Mouse (Mus musculus): Measurements from ENCODE around the gene Fyb. TPM values are rescaled to one million over a fixed set of nuclear protein-coding genes. Genes with fewer than 3 reads are reported as not detected.
A peak's percentile ranks its signal among the peaks of the same experiment; 100 is the strongest.

Gene Fyb
- 4.0 and 16.1 TPM in 2 replicates for polyA plus RNA-seq (2015; fragmentation: Nextera tagmentation; extraction: Ambion mirVana)

DNA sequence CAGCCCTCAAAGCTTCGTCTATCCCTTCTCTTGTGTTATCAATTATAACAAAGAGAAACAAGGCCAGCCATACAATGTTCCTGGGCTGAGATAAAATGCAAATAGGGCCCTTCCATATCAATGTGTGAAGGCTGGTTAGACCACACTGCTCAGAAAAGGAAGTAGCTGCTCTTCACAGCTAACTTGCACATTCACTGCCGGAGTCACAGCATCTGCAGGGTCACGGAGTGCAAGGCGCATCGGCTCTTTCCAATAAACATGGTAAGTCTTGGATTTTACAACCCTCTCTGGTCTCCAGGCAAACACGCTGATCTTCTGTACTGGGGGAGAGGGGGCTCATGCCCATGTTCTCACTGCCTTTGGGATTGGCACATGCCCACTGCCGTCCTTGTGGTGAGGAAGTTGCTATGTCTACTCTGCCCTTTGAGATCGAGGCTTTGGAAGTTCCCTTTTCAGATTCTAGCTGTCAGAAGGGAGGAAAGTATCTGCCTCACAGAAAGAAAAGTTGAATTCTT, at the start of gene Fyb:
TSS of gene Fyb (plus strand) at position 201 of the 515 bp plus-strand sequence.
- Histone ChIP-seq H3K4me2 (no peak within 1 kb of the TSS), H3K27me3 (replicated peaks) (no peaks in the 10 kb centered on the region), H3K9ac (replicated peaks) (no peak within 1 kb of the TSS), H3K27ac (replicated peaks) (no peak within 1 kb of the TSS), H3K36me3 (no peaks in the 10 kb centered on the region), H3K9me3 (replicated peaks) (no peaks in the 10 kb centered on the region), H3K4me1 (no peaks in the 10 kb centered on the region), H3K4me3 (replicated peaks) (no peak within 1 kb of the TSS)
- 86% methylated on average over 8 of the region's 8 CpGs for WGBS
- ATAC-seq (ENCODE audit: low FRiP score): no peak

- WGBS: 85% methylated on average over 3 of the region's 3 CpGs
- Histone ChIP-seq H3K9me3 (replicated peaks) (no peaks in the 10 kb centered on the region), H3K4me3 (replicated peaks) (no peak overlapping the region), H3K4me1 (no peaks in the 10 kb centered on the region), H3K9ac (replicated peaks) (no peak overlapping the region), H3K4me2 (no peak overlapping the region), H3K27me3 (replicated peaks) (no peaks in the 10 kb centered on the region), H3K27ac (replicated peaks) (no peak overlapping the region), H3K36me3 (no peaks in the 10 kb centered on the region)
- no peak for ATAC-seq (ENCODE audit: low FRiP score)
These were observed 39.1 kb upstream of the Fyb start for GRCm38 (mm10) chr15:6483561-6483960.

DNA sequence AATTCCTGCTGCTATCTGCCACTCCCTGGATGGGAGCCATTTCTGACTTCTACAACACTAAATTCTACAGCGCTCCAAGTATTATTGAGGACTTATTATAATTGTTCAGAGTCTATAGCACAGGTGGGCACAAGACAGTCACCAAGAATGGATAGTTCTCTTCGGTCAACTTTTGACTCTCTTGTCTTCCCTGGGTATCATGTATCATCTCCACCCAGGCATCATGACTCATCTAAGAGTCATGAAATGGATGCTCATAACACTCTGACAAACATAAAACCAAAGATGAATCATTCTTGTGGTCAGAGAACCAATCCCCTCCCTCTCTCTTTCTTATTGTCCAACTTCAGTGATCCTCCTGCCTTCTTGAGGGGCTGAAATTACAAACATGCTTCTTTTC, 30.3 kb upstream of the Fyb start:
- no peaks in the 10 kb centered on the region for H3K4me1 ChIP-seq
- ATAC-seq (ENCODE audit: low FRiP score): no peak
- 95% methylated on average over 2 of the region's 2 CpGs for WGBS

DNA sequence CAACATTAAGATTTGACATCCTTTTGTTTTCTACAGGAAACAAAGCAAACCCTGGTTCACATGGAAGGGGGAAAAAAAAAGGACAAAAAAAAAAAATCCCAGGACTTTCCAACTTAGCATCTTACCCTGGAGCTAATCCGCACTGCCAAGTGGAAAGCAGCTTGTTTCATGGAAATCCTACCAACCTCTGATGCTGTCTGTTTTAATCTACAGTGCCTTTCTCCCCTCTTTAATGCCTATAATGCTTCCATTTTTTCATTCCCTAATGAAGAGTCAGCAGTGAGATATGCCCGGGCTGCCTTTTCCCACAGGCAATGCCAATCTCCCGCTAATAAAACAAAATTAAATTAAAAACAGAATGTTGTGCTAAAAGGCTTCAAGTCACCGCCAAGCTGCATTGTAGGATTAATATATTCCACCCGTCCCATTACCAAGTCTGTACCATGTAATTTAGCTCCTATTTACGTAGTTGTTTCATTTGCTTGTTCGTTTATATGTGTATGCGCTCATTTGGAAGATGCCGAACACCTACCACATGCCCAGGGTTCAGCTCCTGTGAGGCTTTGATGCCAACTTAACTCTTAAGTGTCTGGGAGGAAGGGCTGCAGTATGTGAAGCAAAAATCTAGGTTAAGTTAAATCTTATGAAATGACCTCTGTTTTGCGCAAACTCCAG, 24.1 kb upstream of the Fyb start:
- peak overlapping the region; percentile 32 for H3K4me2 ChIP-seq
- H3K9me3 ChIP-seq (replicated peaks): no peaks in the 10 kb centered on the region
- ATAC-seq (ENCODE audit: low FRiP score): peak; percentile 69
- H3K27me3 ChIP-seq (replicated peaks): no peaks in the 10 kb centered on the region
- no peaks in the 10 kb centered on the region for H3K4me1 ChIP-seq
- no peaks in the 10 kb centered on the region for H3K36me3 ChIP-seq
- H3K9ac ChIP-seq (replicated peaks): no peak overlapping the region
- 60% methylated on average over 10 of the region's 10 CpGs for WGBS
- H3K4me3 ChIP-seq (replicated peaks): no peak overlapping the region
- no peak overlapping the region for H3K27ac ChIP-seq (replicated peaks)

More for the DNA sequence above, 30.3 kb upstream of the Fyb start:
- Histone ChIP-seq H3K9me3 (replicated peaks) (no peaks in the 10 kb centered on the region), H3K4me3 (replicated peaks) (no peak overlapping the region), H3K36me3 (no peaks in the 10 kb centered on the region), H3K27me3 (replicated peaks) (no peaks in the 10 kb centered on the region), H3K9ac (replicated peaks) (no peak overlapping the region), H3K27ac (replicated peaks) (no peak overlapping the region), H3K4me2 (no peak overlapping the region)

GRCm38 (mm10) chr15:6500787-6501186, 21.9 kb upstream of the Fyb start:
- H3K27ac ChIP-seq (replicated peaks): no peak overlapping the region
- 76% methylated on average over 1 of the region's 1 CpGs for WGBS
- no peak overlapping the region for H3K9ac ChIP-seq (replicated peaks)
- no peaks in the 10 kb centered on the region for H3K4me1 ChIP-seq
- H3K9me3 ChIP-seq (replicated peaks): no peaks in the 10 kb centered on the region
- H3K36me3 ChIP-seq: no peaks in the 10 kb centered on the region
- no peak overlapping the region for H3K4me3 ChIP-seq (replicated peaks)
- no peaks in the 10 kb centered on the region for H3K27me3 ChIP-seq (replicated peaks)
- no peak for ATAC-seq (ENCODE audit: low FRiP score)
- H3K4me2 ChIP-seq: no peak overlapping the region

GRCm38 (mm10) chr15:6517525-6517924, 5.1 kb upstream of the Fyb start:
- Histone ChIP-seq H3K4me1 (no peaks in the 10 kb centered on the region), H3K27ac (replicated peaks) (no peak overlapping the region), H3K9me3 (replicated peaks) (no peaks in the 10 kb centered on the region), H3K4me3 (replicated peaks) (no peak overlapping the region), H3K36me3 (no peaks in the 10 kb centered on the region), H3K27me3 (replicated peaks) (no peaks in the 10 kb centered on the region), H3K9ac (replicated peaks) (no peak overlapping the region), H3K4me2 (no peak overlapping the region)
- 94% methylated on average over 1 of the region's 1 CpGs for WGBS
- no peak for ATAC-seq (ENCODE audit: low FRiP score)

GRCm38 (mm10) chr15:6519417-6520255, 3.0 kb upstream of the Fyb start:
- Histone ChIP-seq H3K4me1 (no peaks in the 10 kb centered on the region), H3K9ac (replicated peaks) (no peak overlapping the region), H3K27me3 (replicated peaks) (no peaks in the 10 kb centered on the region), H3K36me3 (no peaks in the 10 kb centered on the region), H3K4me3 (replicated peaks) (no peak overlapping the region), H3K4me2 (no peak overlapping the region), H3K9me3 (replicated peaks) (no peaks in the 10 kb centered on the region), H3K27ac (replicated peaks) (no peak overlapping the region)
- WGBS: 93% methylated on average over 19 of the region's 19 CpGs
- ATAC-seq (ENCODE audit: low FRiP score): no peak

- ATAC-seq (ENCODE audit: low FRiP score): no peak
These were observed 2.0 kb upstream of the Fyb start for GRCm38 (mm10) chr15:6520505-6521155.

GRCm38 (mm10) chr15:6524801-6525200, 2.1 kb downstream of the Fyb start:
- ATAC-seq (ENCODE audit: low FRiP score): no peak

More at GRCm38 (mm10) chr15:6520505-6521155, 2.0 kb upstream of the Fyb start:
- Histone ChIP-seq H3K27ac (replicated peaks) (no peak overlapping the region), H3K9ac (replicated peaks) (no peak overlapping the region), H3K4me3 (replicated peaks) (no peak overlapping the region), H3K4me2 (no peak overlapping the region), H3K27me3 (replicated peaks) (no peaks in the 10 kb centered on the region), H3K4me1 (no peaks in the 10 kb centered on the region), H3K9me3 (replicated peaks) (no peaks in the 10 kb centered on the region), H3K36me3 (no peaks in the 10 kb centered on the region)
- 89% methylated on average over 10 of the region's 10 CpGs for WGBS

GRCm38 (mm10) chr15:6525386-6525785, 2.7 kb downstream of the Fyb start:
- Histone ChIP-seq H3K4me1 (no peaks in the 10 kb centered on the region), H3K9ac (replicated peaks) (no peak overlapping the region), H3K27ac (replicated peaks) (no peak overlapping the region), H3K27me3 (replicated peaks) (no peaks in the 10 kb centered on the region), H3K4me3 (replicated peaks) (no peak overlapping the region), H3K36me3 (no peaks in the 10 kb centered on the region), H3K9me3 (replicated peaks) (no peaks in the 10 kb centered on the region), H3K4me2 (no peak overlapping the region)
- 86% methylated on average over 3 of the region's 3 CpGs for WGBS
- no peak for ATAC-seq (ENCODE audit: low FRiP score)

More at GRCm38 (mm10) chr15:6524801-6525200, 2.1 kb downstream of the Fyb start:
- H3K4me2 ChIP-seq: no peak overlapping the region
- no peak overlapping the region for H3K27ac ChIP-seq (replicated peaks)
- no peaks in the 10 kb centered on the region for H3K4me1 ChIP-seq
- H3K36me3 ChIP-seq: no peaks in the 10 kb centered on the region
- WGBS: 94% methylated on average over 2 of the region's 2 CpGs
- no peak overlapping the region for H3K4me3 ChIP-seq (replicated peaks)
- no peak overlapping the region for H3K9ac ChIP-seq (replicated peaks)
- H3K9me3 ChIP-seq (replicated peaks): no peaks in the 10 kb centered on the region
- no peaks in the 10 kb centered on the region for H3K27me3 ChIP-seq (replicated peaks)

DNA sequence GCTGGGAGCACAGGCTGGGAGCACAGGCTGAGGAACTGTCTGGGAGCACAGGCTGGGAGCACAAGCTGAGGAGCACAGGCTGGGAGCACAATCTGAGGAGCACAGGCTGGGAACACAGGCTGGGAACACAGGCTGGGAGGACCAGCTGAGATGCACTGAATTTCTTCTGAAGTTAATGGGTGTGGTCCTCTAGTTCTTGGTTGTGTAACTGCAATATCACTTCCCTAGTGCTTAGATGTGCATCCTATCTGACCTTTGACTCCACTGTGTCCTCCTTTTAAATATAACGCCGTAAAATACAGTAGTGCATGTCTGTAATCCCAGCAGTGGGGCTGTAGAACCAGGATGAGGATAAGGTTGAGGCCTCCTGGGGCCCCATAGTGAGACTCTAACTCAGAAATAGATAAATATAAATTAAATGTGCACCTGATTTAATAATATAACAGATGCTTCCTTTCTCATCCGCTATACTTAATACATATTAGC, 11.2 kb downstream of the Fyb start:
- Histone ChIP-seq H3K4me1 (no peaks in the 10 kb centered on the region), H3K27ac (replicated peaks) (no peak overlapping the region), H3K4me3 (replicated peaks) (no peak overlapping the region), H3K27me3 (replicated peaks) (no peaks in the 10 kb centered on the region), H3K9ac (replicated peaks) (no peak overlapping the region), H3K9me3 (replicated peaks) (no peaks in the 10 kb centered on the region), H3K4me2 (no peak overlapping the region), H3K36me3 (no peaks in the 10 kb centered on the region)
- no peak for ATAC-seq (ENCODE audit: low FRiP score)
- 84% methylated on average over 3 of the region's 3 CpGs for WGBS

Measured in neural tube, embryonic 15.5 days (tissue).